Comparison of ENCODE assay signal across 19 mouse cellular contexts in the genomic region with DNA sequence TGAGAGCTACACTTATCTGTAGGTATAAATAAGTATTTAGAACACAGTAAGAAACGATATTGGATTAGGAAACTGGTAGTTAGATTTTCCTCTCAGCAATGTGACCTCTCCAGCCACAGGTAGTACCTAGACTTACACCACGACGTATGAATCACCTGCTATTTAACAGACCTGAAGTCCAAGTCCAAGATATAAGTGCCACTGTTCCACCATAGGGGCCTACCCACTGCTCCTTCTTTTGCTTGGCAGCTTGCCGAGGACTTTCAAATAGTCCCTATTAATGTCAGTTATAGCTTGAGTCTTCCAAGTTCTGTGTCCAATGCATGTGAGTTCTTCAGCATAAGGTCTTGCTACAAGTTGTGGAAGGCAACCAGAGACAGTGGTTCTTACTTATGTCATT.
DNase-seq lines count a peak whose midpoint lies in the region; ATAC-seq and TF ChIP-seq lines count a peak whose summit lies in the region.
"Had no signal": no experiment of that assay in that cellular context is flagged by ENCODE, and none has a peak within 500 bp of the region (broad histone marks: within the 10 kb centered on the region; RNA-seq: fewer than 3 reads in every experiment).

No protein-coding gene starts in this region.

- H3K9me3 ChIP-seq in intestine, postnatal 0 days (ENCODE audit: control insufficient read depth): no peaks in the 10 kb centered on the region
- H3K9me3 ChIP-seq in intestine, embryonic 15.5 days: no peaks in the 10 kb centered on the region
- H3K9me3 ChIP-seq: G1E had no signal

- WGBS in intestine, postnatal 0 days: 61% methylated on average over 4 of the region's 4 CpGs
- WGBS in intestine, embryonic 15.5 days: 92% methylated on average over 4 of the region's 4 CpGs

- peak; percentile 68 for ATAC-seq in intestine, postnatal 0 days
- no peak for ATAC-seq in intestine, embryonic 15.5 days
- ATAC-seq: activated CD4-positive, CD25-positive, alpha-beta regulatory T cell, adult 4 months; CD4-positive, CD25-positive, alpha-beta regulatory T cell, adult 4 months; Patski had no signal

- H3K4me3 ChIP-seq in intestine, postnatal 0 days (ENCODE audit: low read depth, low read length): no peak overlapping the region
- no peak overlapping the region for H3K4me3 ChIP-seq in intestine, embryonic 15.5 days (replicated peaks)

- no peaks in the 10 kb centered on the region for H3K36me3 ChIP-seq in intestine, postnatal 0 days (ENCODE audit: control insufficient read depth, insufficient read depth)
- no peaks in the 10 kb centered on the region for H3K36me3 ChIP-seq in intestine, embryonic 15.5 days
- H3K36me3 ChIP-seq: G1E had no signal

- H3K27ac ChIP-seq in intestine, postnatal 0 days (ENCODE audit: low read depth, low read length): no peak overlapping the region
- H3K27ac ChIP-seq in intestine, embryonic 15.5 days: no peak overlapping the region

- peak; percentile 66 for DNase-seq in heart, adult 11 months
- DNase-seq in heart, adult 8-10 months (ENCODE audit: low spot score): no peak
- DNase-seq: adrenal gland, adult 2 months; adrenal gland, adult 8-10 months; adrenal gland, postnatal 10 days; adrenal gland, postnatal 14 days; adrenal gland, postnatal 25 days; adrenal gland, postnatal 36 days; B cell, adult 2 months; cerebellum, adult 11 months; cerebellum, adult 11-12 months; cerebellum, adult 18-20 months had no signal

- H3K9ac ChIP-seq in intestine, postnatal 0 days (ENCODE audit: low read depth, low read length): no peak overlapping the region
- H3K9ac ChIP-seq in intestine, embryonic 15.5 days: no peak overlapping the region

- no peaks in the 10 kb centered on the region for H3K27me3 ChIP-seq in intestine, postnatal 0 days (replicated peaks; ENCODE audit: control insufficient read depth, insufficient read depth, low read length)
- H3K27me3 ChIP-seq in intestine, embryonic 15.5 days (replicated peaks): no peaks in the 10 kb centered on the region
- H3K27me3 ChIP-seq: CH12.LX had no signal

- TF ChIP-seq CTCF in intestine, postnatal 0 days (IDR thresholded peaks at IDR 0.05; ENCODE audit: low read depth): no peak

- H3K4me2 ChIP-seq in intestine, postnatal 0 days (replicated peaks; ENCODE audit: low read depth): no peak overlapping the region
- H3K4me2 ChIP-seq in intestine, embryonic 15.5 days (replicated peaks): no peak overlapping the region

- 0 out of 2 replicates have a peak, but pooled peaks cover 4% of the 10 kb centered on the region for H3K4me1 ChIP-seq in intestine, postnatal 0 days (replicated peaks; ENCODE audit: control insufficient read depth, insufficient read depth, low read length)
- peaks cover 3% of the 10 kb centered on the region; the same call in 1 of the 2 replicates for H3K4me1 ChIP-seq in intestine, embryonic 15.5 days (replicated peaks)
